Mouse (Mus musculus): ENCODE data around the gene Olfr1359. TPM values are rescaled to one million over a fixed set of nuclear protein-coding genes. Genes with fewer than 3 reads are reported as not detected.
A peak's percentile ranks its signal among the peaks of the same experiment; 100 is the strongest.
"Not testable (repeated sequence)": the region's sequence is repeated elsewhere in the genome, so short reads cannot be mapped to it uniquely, and the experiment has no call there.

Olfr1359 gene
- polyA plus RNA-seq, 1 experiment, result not detected

DNA sequence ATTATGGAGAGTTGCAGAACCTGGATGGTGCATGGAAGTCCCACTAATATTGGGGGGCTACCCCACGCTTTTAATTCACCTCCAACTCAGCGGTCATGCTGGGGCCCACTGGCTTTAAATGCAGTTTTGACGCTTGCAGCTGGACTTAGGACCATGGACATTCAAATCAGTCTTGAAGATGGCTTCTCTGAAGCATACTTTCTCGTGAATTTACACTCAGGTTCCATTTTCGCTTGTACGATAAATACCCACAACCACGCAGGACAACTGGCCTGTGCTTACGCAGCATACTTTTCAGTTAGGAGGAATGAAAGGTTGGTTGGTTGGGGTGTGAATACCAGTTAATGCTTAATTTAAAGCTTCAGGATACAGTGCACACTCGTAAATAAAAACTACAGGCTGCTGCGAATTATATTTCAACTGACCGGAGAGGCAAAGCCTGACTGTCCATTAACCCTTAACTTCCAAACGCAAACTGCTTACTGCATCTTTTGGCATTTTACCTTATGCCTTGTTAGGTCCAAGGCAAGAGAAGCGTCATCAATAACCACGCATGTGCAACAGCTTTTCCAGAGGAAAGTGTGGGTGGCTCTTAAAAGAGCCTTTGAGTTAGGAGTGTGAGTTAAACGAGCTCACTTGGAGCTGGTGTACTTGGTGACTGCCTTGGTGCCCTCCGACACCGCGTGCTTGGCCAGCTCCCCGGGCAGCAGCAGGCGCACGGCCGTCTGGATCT, 17.4 kb downstream of the Olfr1359 start:
- Histone ChIP-seq H3K27me3 (ENCODE audit: control insufficient read depth) (no peaks in the 10 kb centered on the region), H3K4me1 (ENCODE audit: control insufficient read depth) (peaks cover 64% of the 10 kb centered on the region), H3K9me3 (ENCODE audit: control insufficient read depth, low read length) (no peaks in the 10 kb centered on the region), H3K36me3 (ENCODE audit: control insufficient read depth) (no peaks in the 10 kb centered on the region; the same call in 1 of the 2 replicates), H3K4me3 (replicated peaks) (peak overlapping the region; percentile 78)
- TF ChIP-seq TAL1 (IDR thresholded peaks at IDR 0.05; ENCODE audit: low read length) (no peak), GATA1 (IDR thresholded peaks at IDR 0.05; ENCODE audit: low read length) (no peak)

DNA sequence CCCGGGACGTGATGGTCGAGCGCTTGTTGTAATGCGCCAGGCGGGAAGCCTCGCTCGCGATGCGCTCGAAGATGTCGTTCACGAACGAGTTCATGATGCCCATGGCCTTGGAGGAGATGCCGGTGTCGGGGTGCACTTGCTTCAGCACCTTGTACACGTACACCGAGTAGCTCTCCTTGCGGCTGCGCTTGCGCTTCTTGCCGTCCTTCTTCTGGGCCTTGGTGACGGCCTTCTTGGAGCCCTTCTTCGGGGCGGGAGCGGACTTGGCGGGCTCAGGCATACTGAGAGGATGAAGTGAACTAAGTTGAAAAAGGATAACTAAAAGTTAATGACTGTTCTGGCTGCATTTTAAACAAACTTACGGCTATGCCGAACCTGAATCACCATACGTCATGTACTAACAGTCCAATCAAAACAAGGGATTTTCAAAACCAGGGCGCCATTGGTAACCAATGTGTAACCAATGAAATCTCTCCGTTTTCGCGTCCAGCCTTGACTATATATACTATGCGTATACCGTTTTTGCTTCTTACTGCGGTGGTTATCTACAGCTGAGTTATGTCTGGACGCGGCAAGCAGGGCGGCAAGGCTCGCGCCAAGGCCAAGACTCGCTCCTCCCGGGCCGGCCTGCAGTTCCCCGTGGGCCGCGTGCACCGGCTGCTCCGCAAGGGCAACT, 18.1 kb downstream of the Olfr1359 start, which contains the start of the genes Hist1h2bl and Hist1h2ai:
Gene Hist1h2bl (minus strand): TSS at position 280 of the 676 bp plus-strand sequence.
Gene Hist1h2ai (plus strand): TSS at position 559 of the 676 bp plus-strand sequence.
- H3K4me3 ChIP-seq (replicated peaks), result peak within 1 kb of the TSS; percentile 78
- H3K4me1 ChIP-seq (ENCODE audit: control insufficient read depth), result peaks cover 67% of the 10 kb centered on the region
- not testable (repeated sequence) for H3K9me3 ChIP-seq (ENCODE audit: control insufficient read depth, low read length); H3K27me3 ChIP-seq (ENCODE audit: control insufficient read depth); H3K36me3 ChIP-seq (ENCODE audit: control insufficient read depth)

DNA sequence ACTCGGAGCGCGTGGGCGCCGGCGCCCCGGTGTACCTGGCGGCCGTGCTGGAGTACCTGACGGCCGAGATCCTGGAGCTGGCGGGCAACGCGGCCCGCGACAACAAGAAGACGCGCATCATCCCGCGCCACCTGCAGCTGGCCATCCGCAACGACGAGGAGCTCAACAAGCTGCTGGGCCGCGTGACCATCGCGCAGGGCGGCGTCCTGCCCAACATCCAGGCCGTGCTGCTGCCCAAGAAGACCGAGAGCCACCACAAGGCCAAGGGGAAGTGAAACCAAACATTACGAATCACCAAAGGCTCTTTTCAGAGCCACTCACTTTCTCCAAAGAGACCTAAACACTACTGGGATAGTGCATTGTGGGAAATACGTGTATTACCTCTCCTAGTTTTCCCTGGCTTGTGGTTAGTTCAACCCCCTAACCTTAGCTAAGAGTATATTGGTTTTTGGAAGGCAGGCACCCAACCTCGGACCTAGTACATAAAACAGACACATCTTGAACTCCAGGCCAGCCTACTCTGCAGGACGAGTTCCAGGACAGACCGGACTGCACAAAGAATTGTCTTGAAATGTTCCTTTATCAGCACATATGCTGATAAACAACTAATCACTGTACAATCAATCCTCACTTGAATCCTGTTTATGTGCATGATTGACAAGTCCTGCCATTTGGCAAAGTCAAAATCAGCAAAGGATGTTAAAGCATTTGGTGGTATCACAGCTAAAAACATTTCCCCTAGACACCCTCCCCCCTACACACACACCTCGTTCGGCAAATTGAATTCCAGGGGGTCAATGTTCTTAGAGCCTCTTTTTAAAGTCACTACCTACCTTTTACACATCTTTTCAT, 18.9 kb downstream of the Olfr1359 start:
- H3K27me3 ChIP-seq (ENCODE audit: control insufficient read depth), result not testable (repeated sequence)

DNA sequence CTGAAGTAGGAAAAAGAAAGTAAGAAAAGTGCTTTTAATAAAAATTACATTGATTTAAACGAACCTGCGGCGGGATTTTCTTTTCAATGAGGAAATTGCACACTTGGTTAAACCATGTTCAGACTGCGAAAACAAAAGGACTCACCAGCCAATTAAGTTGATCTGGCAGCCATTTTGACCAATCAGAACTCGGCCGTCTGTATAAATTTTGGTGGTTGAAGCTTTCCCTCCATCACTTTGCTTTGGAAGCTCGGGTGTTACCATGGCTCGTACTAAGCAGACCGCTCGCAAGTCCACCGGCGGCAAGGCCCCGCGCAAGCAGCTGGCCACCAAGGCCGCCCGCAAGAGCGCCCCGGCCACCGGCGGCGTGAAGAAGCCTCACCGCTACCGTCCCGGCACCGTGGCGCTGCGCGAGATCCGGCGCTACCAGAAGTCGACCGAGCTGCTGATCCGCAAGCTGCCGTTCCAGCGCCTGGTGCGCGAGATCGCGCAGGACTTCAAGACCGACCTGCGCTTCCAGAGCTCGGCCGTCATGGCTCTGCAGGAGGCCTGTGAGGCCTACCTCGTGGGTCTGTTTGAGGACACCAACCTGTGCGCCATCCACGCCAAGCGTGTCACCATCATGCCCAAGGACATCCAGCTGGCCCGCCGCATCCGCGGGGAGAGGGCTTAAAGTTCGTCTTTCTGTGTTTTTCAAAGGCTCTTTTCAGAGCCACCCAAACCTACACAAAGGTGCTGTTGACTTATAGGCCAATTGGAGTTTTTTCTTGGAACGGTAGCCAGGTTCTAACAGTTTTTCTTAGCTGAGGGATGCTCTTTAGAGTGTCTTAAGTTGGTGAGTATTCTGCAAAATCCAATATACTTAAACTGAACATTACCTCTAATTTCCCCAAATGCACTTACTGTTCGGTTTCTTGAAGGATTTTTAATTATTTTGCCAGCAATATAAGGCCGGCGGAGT, 19.8 kb downstream of the Olfr1359 start, which contains the start of gene Hist1h3h:
Gene Hist1h3h (plus strand): TSS at position 263 of the 961 bp plus-strand sequence.
- peak within 1 kb of the TSS; percentile 79 for H3K4me3 ChIP-seq (replicated peaks)
- peaks cover 62% of the 10 kb centered on the region for H3K4me1 ChIP-seq (ENCODE audit: control insufficient read depth)
- H3K36me3 ChIP-seq (ENCODE audit: control insufficient read depth); H3K9me3 ChIP-seq (ENCODE audit: control insufficient read depth, low read length); H3K27me3 ChIP-seq (ENCODE audit: control insufficient read depth): not testable (repeated sequence)

More for the DNA sequence above, 18.9 kb downstream of the Olfr1359 start:
- H3K9me3 ChIP-seq (ENCODE audit: control insufficient read depth, low read length); H3K36me3 ChIP-seq (ENCODE audit: control insufficient read depth): not testable (repeated sequence)
- Histone ChIP-seq H3K4me3 (replicated peaks) (peak overlapping the region; percentile 71), H3K4me1 (ENCODE audit: control insufficient read depth) (peaks cover 60% of the 10 kb centered on the region)

DNA sequence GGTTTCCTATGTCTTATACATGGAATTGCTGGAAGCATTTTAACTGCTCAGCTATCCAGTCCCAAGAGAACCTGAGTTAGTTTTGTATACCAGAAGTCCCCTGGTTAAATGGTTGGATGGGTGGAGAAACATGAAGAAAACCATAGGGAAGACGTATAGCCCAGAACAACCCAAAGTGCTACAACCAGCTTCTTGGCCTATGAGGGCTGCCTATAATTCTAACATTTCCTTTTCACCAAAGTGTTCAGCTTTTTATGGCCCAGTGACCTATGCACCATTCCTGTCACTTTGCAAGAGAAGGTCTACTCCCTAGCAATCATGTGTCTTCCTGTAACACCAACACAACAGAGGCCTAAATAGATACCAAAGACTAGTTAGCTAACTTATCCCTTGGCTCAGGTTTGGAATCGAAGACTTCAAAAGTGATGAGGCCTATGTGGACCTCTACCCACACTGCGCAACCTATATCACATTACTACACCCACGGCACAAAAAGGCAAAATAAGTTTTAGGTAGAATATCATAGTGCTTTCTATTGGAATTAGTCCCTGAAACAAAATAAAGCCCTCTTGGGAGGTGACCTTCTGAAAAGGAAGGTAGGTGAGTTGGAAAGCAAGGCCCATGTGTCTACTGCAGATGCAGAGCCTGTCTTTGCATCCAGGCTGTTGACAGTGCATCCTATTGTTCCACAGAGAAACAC, 20.6 kb downstream of the Olfr1359 start:
- H3K36me3 ChIP-seq (ENCODE audit: control insufficient read depth), result no peaks in the 10 kb centered on the region; the same call in 1 of the 2 replicates
- peak overlapping the region; percentile 79 for H3K4me3 ChIP-seq (replicated peaks)
- H3K9me3 ChIP-seq (ENCODE audit: control insufficient read depth, low read length), result no peaks in the 10 kb centered on the region
- H3K27me3 ChIP-seq (ENCODE audit: control insufficient read depth), result no peaks in the 10 kb centered on the region
- peaks cover 69% of the 10 kb centered on the region for H3K4me1 ChIP-seq (ENCODE audit: control insufficient read depth)
- no peak for TF ChIP-seq GATA1 (IDR thresholded peaks at IDR 0.05; ENCODE audit: low read length)
- no peak for TF ChIP-seq TAL1 (IDR thresholded peaks at IDR 0.05; ENCODE audit: low read length)

DNA sequence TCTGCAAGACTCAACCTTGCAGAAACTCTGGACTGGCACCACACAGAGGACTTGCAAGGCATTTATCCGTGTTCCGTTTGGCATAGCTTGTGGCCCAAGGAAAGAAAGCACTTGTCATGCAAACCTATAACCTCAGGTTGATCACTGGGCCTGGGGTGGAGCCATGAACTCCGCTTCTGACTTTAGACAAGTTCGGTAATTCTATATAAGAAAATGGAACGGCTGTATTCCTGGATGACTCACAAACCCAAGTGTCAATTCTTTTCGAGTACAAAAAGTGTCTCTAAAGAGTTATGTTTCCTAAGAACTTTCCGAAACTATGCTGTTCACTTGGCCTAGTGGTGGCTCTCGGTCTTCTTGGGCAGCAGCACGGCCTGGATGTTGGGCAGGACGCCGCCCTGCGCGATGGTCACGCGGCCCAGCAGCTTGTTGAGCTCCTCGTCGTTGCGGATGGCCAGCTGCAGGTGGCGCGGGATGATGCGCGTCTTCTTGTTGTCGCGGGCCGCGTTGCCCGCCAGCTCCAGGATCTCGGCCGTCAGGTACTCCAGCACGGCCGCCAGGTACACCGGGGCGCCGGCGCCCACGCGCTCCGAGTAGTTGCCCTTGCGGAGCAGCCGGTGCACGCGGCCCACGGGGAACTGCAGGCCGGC, 23.3 kb downstream of the Olfr1359 start:
- not testable (repeated sequence) for H3K9me3 ChIP-seq (ENCODE audit: control insufficient read depth, low read length); H3K36me3 ChIP-seq (ENCODE audit: control insufficient read depth); H3K27me3 ChIP-seq (ENCODE audit: control insufficient read depth)
- peak overlapping the region; percentile 79 for H3K4me3 ChIP-seq (replicated peaks)
- peaks cover 56% of the 10 kb centered on the region for H3K4me1 ChIP-seq (ENCODE audit: control insufficient read depth)

DNA sequence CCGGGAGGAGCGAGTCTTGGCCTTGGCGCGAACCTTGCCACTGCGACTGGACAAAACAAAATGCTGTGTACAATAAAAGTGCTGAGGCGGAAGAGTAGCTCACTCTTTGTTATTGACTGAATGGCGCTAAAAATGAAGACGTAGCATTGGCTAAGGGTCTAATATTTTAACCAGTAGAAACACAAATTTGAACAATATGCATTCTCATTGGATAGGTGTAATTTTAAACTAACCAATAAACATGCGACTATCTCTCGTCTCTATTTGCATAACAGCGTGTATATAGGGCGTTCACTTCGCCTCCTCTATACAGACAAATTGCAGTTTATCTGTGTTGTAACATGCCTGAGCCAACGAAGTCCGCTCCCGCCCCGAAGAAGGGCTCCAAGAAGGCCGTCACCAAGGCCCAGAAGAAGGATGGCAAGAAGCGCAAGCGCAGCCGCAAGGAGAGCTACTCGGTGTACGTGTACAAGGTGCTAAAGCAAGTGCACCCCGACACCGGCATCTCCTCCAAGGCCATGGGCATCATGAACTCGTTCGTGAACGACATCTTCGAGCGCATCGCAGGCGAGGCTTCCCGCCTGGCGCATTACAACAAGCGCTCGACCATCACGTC, 24.0 kb downstream of the Olfr1359 start, which contains the start of gene Hist1h2bm:
Gene Hist1h2bm (plus strand): TSS at position 288 of the 616 bp plus-strand sequence.
- Histone ChIP-seq H3K4me1 (ENCODE audit: control insufficient read depth) (peaks cover 53% of the 10 kb centered on the region), H3K4me3 (replicated peaks) (peak within 1 kb of the TSS; percentile 79)
- not testable (repeated sequence) for H3K27me3 ChIP-seq (ENCODE audit: control insufficient read depth); H3K36me3 ChIP-seq (ENCODE audit: control insufficient read depth); H3K9me3 ChIP-seq (ENCODE audit: control insufficient read depth, low read length)

Measured in erythroblast, embryonic 14.5 days (primary cell).